Mouse (Mus musculus) kidney, embryonic 14.5 days (tissue): ENCODE data around the gene Tasp1. TPM values are rescaled to one million over a fixed set of nuclear protein-coding genes. Genes with fewer than 3 reads are reported as not detected.
A peak's percentile ranks its signal among the peaks of the same experiment; 100 is the strongest.

Experiments used
- ATAC-seq: fragments of 200-750 bp; cut with Nextera tagmentation; 2 replicates; pipeline ENCODE4 v1.8.0; 2017; ENCODE audit warnings: moderate number of reproducible peaks, mild to moderate bottlenecking, moderate TSS enrichment, moderate library complexity; ENCODE audit not compliant: low FRiP score, low TSS enrichment
- H3K27ac ChIP-seq: fragments of 300-500 bp; sonication (generic); 2 replicates; pipeline ENCODE4 v1.5.1; 2014; ENCODE audit warnings: low read depth, mild to moderate bottlenecking, low read length, moderate library complexity, mixed read lengths
- H3K27me3 ChIP-seq: fragments of 300-500 bp; sonication (generic); 2 replicates; pipeline ENCODE4 v1.6.1; 2014; ENCODE audit warnings: mild to moderate bottlenecking, low read length; ENCODE audit not compliant: control insufficient read depth, insufficient read depth
- H3K36me3 ChIP-seq: fragments of 300-500 bp; sonication (generic); 2 replicates; pipeline ENCODE4 v1.6.1; 2014; ENCODE audit warnings: low read length, mixed read lengths; ENCODE audit not compliant: control insufficient read depth, insufficient read depth
- H3K4me1 ChIP-seq: fragments of 300-500 bp; sonication (generic); 2 replicates; pipeline ENCODE4 v1.6.1; 2014; ENCODE audit warnings: low read length, mixed read lengths; ENCODE audit not compliant: control insufficient read depth, insufficient read depth
- H3K4me2 ChIP-seq: fragments of 300-500 bp; sonication (generic); replicated peaks from 2 replicates; pipeline ENCODE4 v1.6.1; 2014; ENCODE audit warnings: low read depth, mild to moderate bottlenecking, low read length
- H3K4me3 ChIP-seq: fragments of 300-500 bp; sonication (generic); 2 replicates; pipeline ENCODE4 v1.5.1; 2014; ENCODE audit warnings: mild to moderate bottlenecking, low read length
- H3K9ac ChIP-seq: fragments of 300-500 bp; sonication (generic); 2 replicates; pipeline ENCODE4 v1.6.1; 2014; ENCODE audit warnings: low read depth, mild to moderate bottlenecking, low read length, moderate library complexity
- H3K9me3 ChIP-seq: fragments of 300-500 bp; sonication (generic); 2 replicates; pipeline ENCODE4 v1.6.1; 2016; ENCODE audit warnings: low read length; ENCODE audit not compliant: control insufficient read depth
- WGBS: fragments of 180-500 bp; shearing (Covaris S2); extraction: QIAGEN DNeasy Blood & Tissue Kit; methylation state at CpG from one replicate; pipeline ENCODE4 v1.1.7; 2014; 5-methylcytosine and 5-hydroxymethylcytosine counted together
- polyA plus RNA-seq: library from polyadenylated mRNA; unstranded; fragments of >200 nt; fragmentation: Nextera tagmentation; extraction: Ambion mirVana; gene quantifications from 2 replicates; pipeline ENCODE4 v1.2.1, GENCODE M21; 2014

Tasp1 gene
- 23.5 and 24.4 TPM in 2 replicates for polyA plus RNA-seq

DNA sequence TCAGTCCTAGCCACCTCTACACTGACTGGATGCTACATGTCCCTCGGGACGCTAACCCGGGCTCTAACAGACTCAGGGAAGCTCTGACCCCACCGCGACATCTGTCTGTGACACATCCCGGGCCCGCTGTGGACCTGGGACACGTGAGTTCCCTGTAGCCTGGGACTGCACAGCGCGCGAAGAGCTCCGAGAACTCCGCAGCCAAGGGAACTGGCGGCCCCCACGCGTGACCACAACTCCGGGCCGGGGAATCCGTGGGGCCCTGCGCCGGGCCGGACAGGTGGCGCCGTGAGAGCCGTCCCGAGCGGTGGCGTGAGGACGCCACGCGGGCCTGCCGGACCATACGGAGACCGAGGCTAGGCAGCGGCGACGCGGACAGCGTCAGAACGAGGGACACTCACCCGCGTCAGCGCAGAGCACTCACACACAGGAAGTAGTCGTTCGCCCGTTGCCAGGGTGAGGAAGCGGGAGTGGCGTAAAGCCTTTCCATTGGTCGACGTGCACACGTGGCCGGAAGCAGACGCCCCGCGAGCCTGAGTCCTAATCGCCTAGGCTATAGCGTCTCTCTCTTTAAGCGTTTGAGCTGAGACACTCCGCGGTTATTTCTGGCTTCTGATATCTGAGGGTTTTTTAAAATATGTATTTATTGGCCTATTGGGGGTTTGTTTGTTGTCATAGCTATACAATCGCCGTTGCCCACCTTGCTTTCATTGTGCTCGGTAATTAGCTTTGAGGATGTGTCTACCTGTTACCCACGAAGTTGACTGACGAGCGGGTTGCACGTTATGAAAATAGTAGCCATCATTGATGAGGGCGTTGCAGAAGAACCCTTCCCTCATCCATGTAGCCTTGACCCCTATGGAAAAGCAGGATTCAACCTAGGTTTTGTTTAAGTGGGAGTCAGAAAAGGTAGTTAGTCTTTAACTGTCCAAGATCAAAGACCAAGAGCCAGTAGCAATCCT lies at the start of gene Tasp1:
Tasp1 (minus strand) TSS at position 453 of the 962 bp plus-strand sequence.
- Histone ChIP-seq H3K4me3 (peak within 1 kb of the TSS; percentile 87), H3K36me3 (no peaks in the 10 kb centered on the region), H3K27me3 (no peaks in the 10 kb centered on the region), H3K9me3 (no peaks in the 10 kb centered on the region), H3K4me1 (peaks cover 7% of the 10 kb centered on the region; the same call in 1 of the 2 replicates), H3K27ac (peak within 1 kb of the TSS; percentile 94), H3K9ac (peak within 1 kb of the TSS; percentile 88), H3K4me2 (peak within 1 kb of the TSS; percentile 53)
- peak; percentile 100 for ATAC-seq
- under 1% methylated on average over 68 of the region's 68 CpGs for WGBS

DNA sequence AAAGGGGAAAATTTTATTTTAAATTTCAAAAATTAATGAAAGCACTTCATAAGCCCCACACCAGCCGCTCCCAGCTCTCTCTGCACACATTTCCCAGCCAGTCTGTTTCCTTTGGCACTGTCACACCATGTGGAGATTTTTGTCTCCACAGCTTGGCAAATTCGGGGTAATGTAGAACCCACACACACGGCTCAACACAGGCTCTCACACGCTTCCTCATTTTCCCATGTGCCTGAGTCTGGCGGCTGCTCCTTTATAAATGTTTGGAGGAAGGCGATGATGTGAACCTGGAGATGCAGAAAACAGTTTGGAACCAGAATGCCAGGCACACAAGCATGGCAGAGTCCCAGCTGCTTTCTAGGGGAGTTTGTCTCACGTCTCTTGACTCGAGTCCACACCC lies 47.2 kb upstream of the Tasp1 start:
- no peak overlapping the region for H3K4me2 ChIP-seq
- no peaks in the 10 kb centered on the region for H3K4me1 ChIP-seq
- H3K36me3 ChIP-seq: no peaks in the 10 kb centered on the region
- ATAC-seq: no peak
- H3K27ac ChIP-seq: no peak overlapping the region
- 89% methylated on average over 8 of the region's 8 CpGs for WGBS
- H3K9ac ChIP-seq: no peak overlapping the region
- no peak overlapping the region for H3K4me3 ChIP-seq
- H3K9me3 ChIP-seq: no peaks in the 10 kb centered on the region
- no peaks in the 10 kb centered on the region for H3K27me3 ChIP-seq

DNA sequence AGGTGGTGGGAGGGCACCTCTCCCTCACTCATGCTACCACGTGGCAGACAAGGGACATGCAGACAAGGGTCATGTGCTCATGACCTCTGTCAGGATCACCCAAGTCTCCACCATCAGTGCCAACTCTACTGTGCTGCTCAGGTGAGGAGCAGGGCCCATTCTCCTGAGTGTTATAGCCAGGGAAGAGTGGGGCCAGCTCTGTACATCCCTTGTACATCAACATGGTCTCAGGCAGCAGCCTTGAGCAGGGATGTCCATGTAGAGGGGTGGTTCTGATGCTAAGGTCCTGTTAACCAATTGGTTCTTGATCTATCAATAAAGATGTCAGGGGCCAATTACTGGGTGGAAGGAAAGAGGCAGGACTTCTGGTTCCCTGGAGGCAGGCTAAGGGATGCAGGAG lies 42.3 kb upstream of the Tasp1 start:
- no peak for ATAC-seq
- H3K4me3 ChIP-seq: no peak overlapping the region
- no peaks in the 10 kb centered on the region for H3K9me3 ChIP-seq
- WGBS: 31% methylated on average over 1 of the region's 1 CpGs
- H3K9ac ChIP-seq: no peak overlapping the region
- H3K27me3 ChIP-seq: no peaks in the 10 kb centered on the region
- H3K4me2 ChIP-seq: no peak overlapping the region
- no peaks in the 10 kb centered on the region for H3K4me1 ChIP-seq
- no peaks in the 10 kb centered on the region for H3K36me3 ChIP-seq
- no peak overlapping the region for H3K27ac ChIP-seq

DNA sequence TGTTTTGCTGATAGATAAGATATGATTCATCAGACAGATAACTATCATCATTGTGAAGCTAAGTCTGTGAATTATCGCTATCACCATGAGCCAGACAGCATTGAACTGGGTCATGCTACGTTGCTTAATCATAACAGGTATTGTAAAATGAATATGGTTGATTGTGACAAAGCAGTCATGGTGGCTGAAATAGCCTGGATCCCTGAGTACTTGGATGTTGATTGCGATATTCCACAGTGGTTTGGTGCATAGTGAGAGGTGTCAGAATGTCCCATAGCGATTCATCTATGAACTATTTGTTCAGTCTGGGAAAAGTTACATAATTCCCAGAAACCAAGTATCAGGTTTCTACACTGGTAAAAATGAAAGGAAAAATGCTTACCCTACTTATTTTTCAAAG lies 41.0 kb upstream of the Tasp1 start:
- H3K36me3 ChIP-seq: no peaks in the 10 kb centered on the region
- 92% methylated on average over 4 of the region's 4 CpGs for WGBS
- H3K27ac ChIP-seq: no peak overlapping the region
- H3K4me3 ChIP-seq: no peak overlapping the region
- no peak overlapping the region for H3K4me2 ChIP-seq
- H3K27me3 ChIP-seq: no peaks in the 10 kb centered on the region
- H3K9ac ChIP-seq: no peak overlapping the region
- ATAC-seq: no peak
- H3K4me1 ChIP-seq: no peaks in the 10 kb centered on the region
- H3K9me3 ChIP-seq: no peaks in the 10 kb centered on the region

- H3K4me2 ChIP-seq: no peak overlapping the region
- 57% methylated on average over 3 of the region's 3 CpGs for WGBS
These were observed 38.3 kb upstream of the Tasp1 start for GRCm38 (mm10) chr2:140104951-140105350.

GRCm38 (mm10) chr2:140100551-140101474 lies 34.2 kb upstream of the Tasp1 start:
- ATAC-seq: no peak
- Histone ChIP-seq H3K4me2 (no peak overlapping the region), H3K4me3 (no peak overlapping the region), H3K9ac (no peak overlapping the region), H3K36me3 (no peaks in the 10 kb centered on the region), H3K27ac (no peak overlapping the region), H3K4me1 (no peaks in the 10 kb centered on the region), H3K9me3 (no peaks in the 10 kb centered on the region), H3K27me3 (no peaks in the 10 kb centered on the region)
- WGBS: 77% methylated on average over 3 of the region's 3 CpGs

More at GRCm38 (mm10) chr2:140104951-140105350, 38.3 kb upstream of the Tasp1 start:
- Histone ChIP-seq H3K9me3 (no peaks in the 10 kb centered on the region), H3K27me3 (no peaks in the 10 kb centered on the region), H3K9ac (no peak overlapping the region), H3K4me3 (no peak overlapping the region), H3K36me3 (no peaks in the 10 kb centered on the region), H3K4me1 (no peaks in the 10 kb centered on the region), H3K27ac (no peak overlapping the region)
- no peak for ATAC-seq

- no peaks in the 10 kb centered on the region for H3K9me3 ChIP-seq
- no peak overlapping the region for H3K4me2 ChIP-seq
- no peaks in the 10 kb centered on the region for H3K4me1 ChIP-seq
- WGBS: 89% methylated on average over 3 of the region's 3 CpGs
- ATAC-seq: no peak
- no peak overlapping the region for H3K4me3 ChIP-seq
- H3K36me3 ChIP-seq: no peaks in the 10 kb centered on the region
- no peak overlapping the region for H3K27ac ChIP-seq
- no peaks in the 10 kb centered on the region for H3K27me3 ChIP-seq
- H3K9ac ChIP-seq: no peak overlapping the region
These were observed 33.4 kb upstream of the Tasp1 start for GRCm38 (mm10) chr2:140099971-140100370.

- ATAC-seq: peak; percentile 60; the same call in 1 of the 2 replicates
- Histone ChIP-seq H3K4me3 (no peak overlapping the region), H3K27me3 (no peaks in the 10 kb centered on the region), H3K4me1 (no peaks in the 10 kb centered on the region), H3K27ac (no peak overlapping the region), H3K9ac (no peak overlapping the region), H3K9me3 (no peaks in the 10 kb centered on the region), H3K4me2 (no peak overlapping the region), H3K36me3 (no peaks in the 10 kb centered on the region)
- 84% methylated on average over 3 of the region's 3 CpGs for WGBS
These were observed 30.6 kb upstream of the Tasp1 start for GRCm38 (mm10) chr2:140097131-140097591.
